Mouse (Mus musculus): ENCODE results near the gene Tef.
A peak's percentile ranks its signal among the peaks of the same experiment; 100 is the strongest.

Tef gene

GRCm38 (mm10) chr15:81850718-81851117 lies 48.5 kb downstream of the Tef start:
- no peak for DNase-seq (ENCODE audit: low spot score)

- DNase-seq (ENCODE audit: low spot score), result no peak
Measured at GRCm38 (mm10) chr15:81851375-81851774, 49.2 kb downstream of the Tef start.

- DNase-seq (ENCODE audit: low spot score), result no peak
Measured at GRCm38 (mm10) chr15:81852411-81853000, 50.3 kb downstream of the Tef start.

- no peak for DNase-seq (ENCODE audit: low spot score)
Measured at GRCm38 (mm10) chr15:81853081-81853480, 50.9 kb downstream of the Tef start.

GRCm38 (mm10) chr15:81856030-81856790 lies 54.0 kb downstream of the Tef start:
- peak; percentile 65 for DNase-seq (ENCODE audit: low spot score)

- DNase-seq (ENCODE audit: low spot score), result peak; percentile 18
Measured at GRCm38 (mm10) chr15:81856938-81857723, 54.9 kb downstream of the Tef start.

- no peak for DNase-seq (ENCODE audit: low spot score)
Measured at GRCm38 (mm10) chr15:81857724-81858116, 55.5 kb downstream of the Tef start.

- peak; percentile 86 for DNase-seq (ENCODE audit: low spot score)
Measured at GRCm38 (mm10) chr15:81858138-81858516, 55.9 kb downstream of the Tef start.

GRCm38 (mm10) chr15:81858517-81859329 lies 56.5 kb downstream of the Tef start, which contains the start of gene Tob2:
Gene Tob2, minus strand, starts transcription at chr15:81858796.
- DNase-seq (ENCODE audit: low spot score), result peak; percentile 60

GRCm38 (mm10) chr15:81859330-81860255 lies 57.4 kb downstream of the Tef start:
- peak; percentile 67 for DNase-seq (ENCODE audit: low spot score)

- DNase-seq (ENCODE audit: low spot score), result no peak
Measured at GRCm38 (mm10) chr15:81860471-81861135, 58.4 kb downstream of the Tef start.

GRCm38 (mm10) chr15:81864238-81864637 lies 62.0 kb downstream of the Tef start:
- no peak for DNase-seq (ENCODE audit: low spot score)

GRCm38 (mm10) chr15:81869985-81870384 lies 67.8 kb downstream of the Tef start:
- DNase-seq (ENCODE audit: low spot score), result no peak

- peak; percentile 75 for DNase-seq (ENCODE audit: low spot score)
Measured at GRCm38 (mm10) chr15:81871604-81872261, 69.5 kb downstream of the Tef start, which contains the start of gene Phf5a. Gene Phf5a, minus strand, starts transcription at chr15:81871911.

- peak; percentile 99 for DNase-seq (ENCODE audit: low spot score)
Measured at GRCm38 (mm10) chr15:81872262-81873136, 70.3 kb downstream of the Tef start, which contains the start of gene Aco2. Gene Aco2, plus strand, starts transcription at chr15:81872309.

Measured in spleen, adult 12 weeks (tissue).